Mouse (Mus musculus) bone marrow macrophage, adult 2 months (primary cell): ENCODE results near the gene Nt5dc2.

ENCODE experiments used
- CTCF ChIP-seq: IDR thresholded peaks from 2 replicates; pipeline ENCODE4 v1.5.1; 2012; ENCODE audit warnings: low read depth, mild to moderate bottlenecking, low read length, moderate library complexity
- POLR2A ChIP-seq: IDR thresholded peaks from 2 replicates; pipeline ENCODE4 v1.6.1; 2012; ENCODE audit warnings: mild to moderate bottlenecking, low read depth, low read length, borderline replicate concordance

DNA sequence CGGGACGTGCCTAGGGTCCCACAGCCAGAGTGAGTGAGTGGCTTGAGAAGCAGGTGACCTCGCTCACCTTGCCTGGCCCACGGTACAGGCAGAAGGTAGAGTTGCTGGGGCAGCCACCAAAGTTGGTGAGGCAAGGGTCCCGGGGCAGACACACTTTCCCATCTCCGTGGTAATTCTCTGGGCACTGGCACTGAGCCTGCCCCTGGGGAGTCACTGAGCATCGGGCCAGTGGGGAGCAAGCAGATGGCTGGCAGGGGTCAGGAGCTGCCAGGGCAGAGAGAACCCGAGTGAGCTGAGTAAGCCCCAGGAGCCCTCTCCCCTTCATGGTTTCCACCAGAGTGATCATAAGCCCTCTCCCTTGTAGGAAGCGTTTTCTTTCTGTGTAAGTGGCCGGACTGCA lies 30.8 kb downstream of the Nt5dc2 start:
- TF ChIP-seq CTCF (no peak), POLR2A (no peak)
